Comparison of ENCODE assay signal across 10 mouse cellular contexts in the genomic region with DNA sequence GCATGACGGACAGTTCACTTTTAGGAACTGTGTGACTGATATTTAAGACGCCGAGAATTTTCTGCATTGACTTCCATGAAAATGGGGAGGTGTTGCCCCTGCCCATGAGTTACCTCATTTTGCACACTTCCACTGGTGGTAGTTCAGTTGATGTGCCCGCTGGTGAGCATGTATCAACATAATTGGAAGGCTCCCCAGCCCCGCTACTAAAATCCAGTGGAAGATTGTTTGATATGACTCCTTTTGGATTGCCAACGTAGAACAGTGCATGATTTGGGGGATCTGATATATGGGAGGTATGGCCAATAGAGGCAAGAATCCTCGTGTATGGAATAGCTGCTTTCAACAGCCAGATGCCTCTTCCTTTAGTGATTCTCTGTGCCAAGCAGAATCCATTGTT. TPM values are rescaled to one million over a fixed set of nuclear protein-coding genes. Genes with fewer than 3 reads are reported as not detected.
DNase-seq lines count a peak whose midpoint lies in the region; ATAC-seq and TF ChIP-seq lines count a peak whose summit lies in the region.
"Had no signal": no experiment of that assay in that cellular context is flagged by ENCODE, and none has a peak within 500 bp of the region (broad histone marks: within the 10 kb centered on the region; RNA-seq: fewer than 3 reads in every experiment).

No protein-coding gene starts in this region.

- H3K27ac ChIP-seq in layer of hippocampus, adult 2 months = peak overlapping the region; percentile 97
- H3K27ac ChIP-seq in cortical plate, adult 2 months (ENCODE audit: insufficient read depth, low read length) = no peak overlapping the region
- H3K27ac ChIP-seq in forebrain, embryonic 12.5 days = no peak overlapping the region
- peak overlapping the region; percentile 99 for H3K27ac ChIP-seq in midbrain, embryonic 13.5 days
- H3K27ac ChIP-seq in kidney, embryonic 14.5 days (ENCODE audit: low read depth, low read length) = no peak overlapping the region

- peak overlapping the region; percentile 73 for H3K4me3 ChIP-seq in layer of hippocampus, adult 2 months
- H3K4me3 ChIP-seq in cortical plate, adult 2 months (ENCODE audit: insufficient read depth, low read length) = peak overlapping the region; percentile 79
- H3K4me3 ChIP-seq in forebrain, embryonic 12.5 days (replicated peaks) = peak overlapping the region; percentile 77
- H3K4me3 ChIP-seq in midbrain, embryonic 13.5 days (replicated peaks) = peak overlapping the region; percentile 83
- no peak overlapping the region; the same call in 1 of the 2 replicates for H3K4me3 ChIP-seq in kidney, embryonic 14.5 days (ENCODE audit: low read length)

- H3K9ac ChIP-seq in forebrain, embryonic 12.5 days = peak overlapping the region; percentile 86
- peak overlapping the region; percentile 95 for H3K9ac ChIP-seq in midbrain, embryonic 13.5 days (replicated peaks)
- no peak overlapping the region for H3K9ac ChIP-seq in kidney, embryonic 14.5 days (ENCODE audit: low read depth, low read length)

- no peaks in the 10 kb centered on the region; the same call in 1 of the 2 replicates for H3K4me1 ChIP-seq in cortical plate, adult 2 months (ENCODE audit: control insufficient read depth, insufficient read depth, low read length)
- peaks cover 19% of the 10 kb centered on the region for H3K4me1 ChIP-seq in forebrain, embryonic 12.5 days
- peaks cover 25% of the 10 kb centered on the region for H3K4me1 ChIP-seq in midbrain, embryonic 13.5 days (replicated peaks)
- H3K4me1 ChIP-seq in kidney, embryonic 14.5 days (ENCODE audit: control insufficient read depth, insufficient read depth, low read length) = peaks cover 7% of the 10 kb centered on the region; the same call in 1 of the 2 replicates

- H3K36me3 ChIP-seq in forebrain, embryonic 12.5 days (replicated peaks) = no peaks in the 10 kb centered on the region
- H3K36me3 ChIP-seq in midbrain, embryonic 13.5 days = no peaks in the 10 kb centered on the region
- H3K36me3 ChIP-seq in kidney, embryonic 14.5 days (ENCODE audit: control insufficient read depth, insufficient read depth, low read length) = no peaks in the 10 kb centered on the region
- H3K36me3 ChIP-seq: G1E had no signal

- peak overlapping the region; percentile 76 for H3K4me2 ChIP-seq in forebrain, embryonic 12.5 days
- peak overlapping the region; percentile 66 for H3K4me2 ChIP-seq in midbrain, embryonic 13.5 days (replicated peaks)
- H3K4me2 ChIP-seq in kidney, embryonic 14.5 days (replicated peaks; ENCODE audit: low read depth, low read length) = no peak overlapping the region

- H3K27me3 ChIP-seq in forebrain, embryonic 12.5 days = peaks cover 12% of the 10 kb centered on the region; the same call in 1 of the 2 replicates
- peaks cover 13% of the 10 kb centered on the region for H3K27me3 ChIP-seq in midbrain, embryonic 13.5 days
- peaks cover 31% of the 10 kb centered on the region for H3K27me3 ChIP-seq in kidney, embryonic 14.5 days (ENCODE audit: control insufficient read depth, insufficient read depth, low read length)

- no peaks in the 10 kb centered on the region for H3K9me3 ChIP-seq in forebrain, embryonic 12.5 days
- no peaks in the 10 kb centered on the region for H3K9me3 ChIP-seq in midbrain, embryonic 13.5 days
- no peaks in the 10 kb centered on the region for H3K9me3 ChIP-seq in kidney, embryonic 14.5 days (ENCODE audit: control insufficient read depth, low read length)

- DNase-seq in layer of hippocampus, adult 2 months (ENCODE audit: low spot score in 2 of 2) = no peak
- DNase-seq in layer of hippocampus, adult 11-12 months (ENCODE audit: low spot score) = no peak
- DNase-seq in MN1 (ENCODE audit: low spot score) = no peak
- no peak for DNase-seq in heart, adult 11 months
- DNase-seq: thymus, adult 2 months had no signal

- TF ChIP-seq POLR2A in cortical plate, adult 2 months (IDR thresholded peaks at IDR 0.05; ENCODE audit: extremely low read depth, insufficient read depth, low read length) = no peak

- TF ChIP-seq CTCF in layer of hippocampus, adult 2 months (conservative IDR thresholded peaks at IDR 0.05) = no peak
- no peak for TF ChIP-seq CTCF in cortical plate, adult 2 months (IDR thresholded peaks at IDR 0.05; ENCODE audit: extremely low read depth, insufficient read depth, low read length)

- 45% methylated on average over 7 of the region's 7 CpGs for WGBS in forebrain, embryonic 12.5 days
- WGBS in midbrain, embryonic 13.5 days = 29% methylated on average over 7 of the region's 7 CpGs
- WGBS in kidney, embryonic 14.5 days = 52% methylated on average over 7 of the region's 7 CpGs

- no peak for ATAC-seq in forebrain, embryonic 12.5 days (ENCODE audit: low FRiP score)
- no peak for ATAC-seq in midbrain, embryonic 13.5 days
- no peak for ATAC-seq in kidney, embryonic 14.5 days (ENCODE audit: low FRiP score, low TSS enrichment)

RNA-seq across cellular contexts. Expression of a gene that starts 1.9 kb away (rescaled TPM):
- 100 to 1,000 TPM; 223 to 229 TPM for total RNA-seq in layer of hippocampus, adult 2 months (2021)
- polyA plus RNA-seq in cortical plate, adult 2 months (2012; rRNA removed) = 133 and 146 TPM in 2 replicates
- polyA plus RNA-seq in forebrain, embryonic 12.5 days (2016; fragmentation: Nextera tagmentation; extraction: Ambion mirVana) = 60.2 and 65.0 TPM in 2 replicates
- 54.2 and 55.6 TPM in 2 replicates for polyA plus RNA-seq in midbrain, embryonic 13.5 days (2015; fragmentation: Nextera tagmentation; extraction: Ambion mirVana)
- 4.5 and 4.6 TPM in 2 replicates for polyA plus RNA-seq in kidney, embryonic 14.5 days (2014; fragmentation: Nextera tagmentation; extraction: Ambion mirVana)
- polyA plus RNA-seq: G1E had no signal

Comparison
In these comparisons a context has a peak if more than half of its experiments do, and no peak if none do; other contexts are left out.
1. H3K27ac ChIP-seq: peak in layer of hippocampus, adult 2 months (single experiment) and midbrain, embryonic 13.5 days (single experiment); none in cortical plate, adult 2 months (single experiment), forebrain, embryonic 12.5 days (single experiment) and kidney, embryonic 14.5 days (single experiment).